Mouse (Mus musculus) megakaryocyte, adult 5-6 weeks (primary cell): ENCODE measurements around the gene Pdc. TPM values are rescaled to one million over a fixed set of nuclear protein-coding genes. Genes with fewer than 3 reads are reported as not detected.
A peak's percentile ranks its signal among the peaks of the same experiment; 100 is the strongest.
"Not testable (repeated sequence)": the region's sequence is repeated elsewhere in the genome, so short reads cannot be mapped to it uniquely, and the experiment has no call there.

Experiments
- ATAC-seq: 2 replicates; pipeline ENCODE4 v1.8.0; 2016; ENCODE audit warnings: mild to moderate bottlenecking, inconsistent platforms; ENCODE audit not compliant: poor library complexity, severe bottlenecking
- total RNA-seq, 2 experiments: library from RNA; stranded (forward) in 1 of 2; stranded (reverse) in 1 of 2; fragments of 153-499, 151-499 nt in 1 of 2; fragments of 221-1000, 200-1000 nt in 1 of 2; gene quantifications; 2 replicates each; pipeline versions ENCODE4 v1.2.3 to v1.2.4; 2015 to 2017

Pdc gene
- not detected in 2 replicates for total RNA-seq (2015)
- total RNA-seq (2017): not detected in 2 replicates

GRCm38 (mm10) chr1:150319205-150319604, at the start of gene Pdc:
Gene Pdc, plus strand, starts transcription at chr1:150319417.
- no peak for ATAC-seq

- ATAC-seq: not testable (repeated sequence)
Measured at GRCm38 (mm10) chr1:150294051-150294450, 25.2 kb upstream of the Pdc start.

GRCm38 (mm10) chr1:150307599-150307998, 11.6 kb upstream of the Pdc start:
- peak; percentile 88 for ATAC-seq

GRCm38 (mm10) chr1:150335111-150335510, 15.9 kb downstream of the Pdc start:
- peak; percentile 91 for ATAC-seq

GRCm38 (mm10) chr1:150360864-150361263, 41.6 kb downstream of the Pdc start:
- ATAC-seq: no peak

GRCm38 (mm10) chr1:150372895-150373294, 53.7 kb downstream of the Pdc start:
- ATAC-seq: peak; percentile 77

- no peak for ATAC-seq
Measured at GRCm38 (mm10) chr1:150374247-150374646, 55.0 kb downstream of the Pdc start.

Other genes starting within 250 kb of the Pdc start
- 4.4 and 7.4 TPM in 2 replicates for gene Ptgs2, start 219.4 kb upstream of the Pdc start, total RNA-seq (2015)
- gene Ptgs2, start 219.4 kb upstream of the Pdc start, total RNA-seq (2017): 2.2 and 5.9 TPM in 2 replicates
- 312 and 339 TPM in 2 replicates for gene Tpr, start 73.4 kb downstream of the Pdc start, total RNA-seq (2015)
- gene Tpr, start 73.4 kb downstream of the Pdc start, total RNA-seq (2017): 398 and 424 TPM in 2 replicates
- 26.4 and 38.2 TPM in 2 replicates for gene Odr4, start 73.7 kb downstream of the Pdc start, total RNA-seq (2015)
- 68.0 and 68.1 TPM in 2 replicates for gene Odr4, start 73.7 kb downstream of the Pdc start, total RNA-seq (2017)
- 0.78 and 0.98 TPM in 2 replicates for gene Prg4, start 146.7 kb downstream of the Pdc start, total RNA-seq (2015)
- not detected in 2 replicates for gene Prg4, start 146.7 kb downstream of the Pdc start, total RNA-seq (2017)